Mouse (Mus musculus) right cerebral cortex, postnatal 4 days (tissue): ENCODE data around the gene Idua.

ENCODE experiments used
- DNase-seq: peaks from one replicate; pipeline ENCODE4 v3.0.0-alpha.2; 2022

Gene Idua

GRCm38 (mm10) chr5:108727425-108727824 is 67.3 kb downstream of the Idua start:
- no peak for DNase-seq
